Mouse (Mus musculus) E14TG2a.4 (cell line): ENCODE results near the gene Etl4.

Experiments used
- H3K27me3 ChIP-seq: 2 replicates; pipeline ENCODE4 v1.6.1; 2014; ENCODE audit warnings: low read length, control low read depth; ENCODE audit not compliant: insufficient read depth
- H3K36me3 ChIP-seq: 2 replicates; pipeline ENCODE4 v1.6.1; 2014; ENCODE audit warnings: low read length, control low read depth; ENCODE audit not compliant: insufficient read depth
- H3K4me1 ChIP-seq: replicated peaks from 2 replicates; pipeline ENCODE4 v1.6.1; 2014; ENCODE audit warnings: low read depth, low read length, control low read depth
- H3K4me3 ChIP-seq: replicated peaks from 2 replicates; pipeline ENCODE4 v1.5.1; 2014; ENCODE audit warnings: mild to moderate bottlenecking, low read length
- H3K9me3 ChIP-seq: 2 replicates; pipeline ENCODE4 v1.6.1; 2014; ENCODE audit warnings: low read length, control low read depth
- CTCF ChIP-seq: conservative IDR thresholded peaks from 2 replicates; pipeline ENCODE4 v1.5.1; 2014; ENCODE audit warnings: low read length
- NANOG ChIP-seq: IDR thresholded peaks from 2 replicates; pipeline ENCODE4 v1.6.1; 2014; ENCODE audit warnings: borderline replicate concordance, low read length, mixed read lengths
- POU5F1 ChIP-seq: IDR thresholded peaks from 2 replicates; pipeline ENCODE4 v1.6.1; 2014; ENCODE audit warnings: low read length, borderline replicate concordance

The Etl4 gene

DNA sequence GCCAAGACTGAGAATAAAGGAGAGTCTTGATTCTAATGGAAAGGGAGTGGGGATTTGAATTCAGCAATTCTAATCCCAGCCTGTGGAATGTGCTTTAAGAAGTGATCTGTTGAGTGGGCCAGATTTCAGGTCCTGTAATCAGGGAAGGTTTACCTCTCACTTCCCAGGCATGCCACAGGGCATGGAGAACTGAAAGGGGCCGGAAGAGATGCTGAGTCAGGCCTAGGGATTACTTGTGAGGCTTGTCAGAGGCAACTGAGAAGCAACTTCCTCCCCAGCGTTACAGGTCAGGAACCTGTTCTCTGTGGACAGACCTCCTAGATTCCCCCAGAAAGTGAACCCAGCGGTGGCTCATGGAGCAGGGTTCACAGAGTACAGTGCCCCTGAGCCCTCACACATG, 646.1 kb downstream of the Etl4 start:
- no peaks in the 10 kb centered on the region for H3K9me3 ChIP-seq
- peaks cover 73% of the 10 kb centered on the region for H3K4me1 ChIP-seq
- TF ChIP-seq CTCF (no peak), NANOG (no peak), POU5F1 (no peak)
- 0 out of 2 replicates have a peak overlapping the region, but pooled peaks have one; percentile 2 for H3K4me3 ChIP-seq
- H3K36me3 ChIP-seq: peaks cover 49% of the 10 kb centered on the region
- H3K27me3 ChIP-seq: no peaks in the 10 kb centered on the region

DNA sequence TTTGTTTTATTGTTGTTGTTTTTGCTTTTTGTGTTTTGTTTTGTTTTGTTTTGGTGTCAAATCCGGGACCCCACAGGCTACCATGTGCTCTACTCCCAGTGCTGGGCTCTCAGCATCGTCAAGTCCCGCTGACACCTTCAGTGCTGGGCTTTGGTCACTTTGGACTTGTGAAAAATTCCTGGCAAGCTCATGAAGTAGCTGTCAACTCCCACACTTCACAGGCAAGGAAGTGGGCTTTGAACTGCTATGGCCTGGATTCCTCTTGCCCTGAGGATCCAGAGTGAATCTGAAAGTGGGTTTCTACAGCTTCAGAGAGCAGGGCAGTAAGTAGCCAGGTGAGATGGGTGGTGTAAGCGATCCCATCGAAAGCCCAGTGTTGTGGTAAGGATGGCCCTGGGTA, 649.5 kb downstream of the Etl4 start:
- Histone ChIP-seq H3K36me3 (peaks cover 22% of the 10 kb centered on the region), H3K4me3 (no peak overlapping the region), H3K9me3 (no peaks in the 10 kb centered on the region), H3K4me1 (peaks cover 74% of the 10 kb centered on the region), H3K27me3 (no peaks in the 10 kb centered on the region)
- TF ChIP-seq NANOG: no peak
- no peak for TF ChIP-seq POU5F1
- no peak for TF ChIP-seq CTCF

DNA sequence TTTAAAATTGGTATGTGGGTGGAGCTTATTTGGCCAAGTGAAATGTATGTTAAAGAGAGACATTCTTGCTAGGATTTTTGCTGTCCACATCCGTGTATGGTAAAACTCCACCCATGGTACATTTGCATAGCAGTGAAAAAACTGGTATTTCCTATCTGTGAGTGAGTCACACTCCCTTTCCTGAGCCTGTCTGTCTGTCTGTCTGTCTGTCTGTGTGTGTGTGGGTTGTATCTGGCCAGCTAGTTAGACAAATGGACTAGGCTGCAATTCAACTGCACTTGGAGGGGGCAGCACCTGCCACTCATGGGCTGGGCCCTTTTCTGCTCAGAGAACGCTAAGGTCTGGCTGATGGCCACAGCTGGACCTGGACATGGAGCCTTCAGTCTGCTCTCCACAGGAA, 650.1 kb downstream of the Etl4 start:
- H3K36me3 ChIP-seq: peaks cover 25% of the 10 kb centered on the region
- no peak overlapping the region for H3K4me3 ChIP-seq
- no peaks in the 10 kb centered on the region for H3K9me3 ChIP-seq
- H3K27me3 ChIP-seq: no peaks in the 10 kb centered on the region
- H3K4me1 ChIP-seq: peaks cover 74% of the 10 kb centered on the region
- TF ChIP-seq NANOG (no peak), CTCF (no peak), POU5F1 (no peak)

DNA sequence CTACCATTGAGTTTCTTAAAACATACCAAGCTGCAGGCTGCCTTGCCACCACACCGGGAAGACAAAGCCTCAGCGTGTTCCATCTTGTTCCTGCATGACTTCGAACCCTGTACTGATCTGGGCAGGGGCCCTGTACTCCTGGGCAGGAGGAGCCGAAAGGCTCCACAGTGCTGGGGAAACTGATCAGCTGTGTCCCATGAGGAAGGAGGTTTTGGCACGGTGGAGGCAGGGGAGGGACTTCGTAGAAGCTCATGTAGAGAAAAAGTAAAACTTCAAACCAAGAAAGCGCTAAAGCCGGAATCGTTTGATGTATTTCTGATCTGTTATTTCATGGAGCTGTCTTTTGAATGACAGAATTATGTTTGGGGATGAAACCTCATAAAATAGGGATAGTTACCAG, 651.0 kb downstream of the Etl4 start:
- TF ChIP-seq POU5F1 (no peak), NANOG (no peak), CTCF (no peak)
- Histone ChIP-seq H3K27me3 (no peaks in the 10 kb centered on the region), H3K4me1 (peaks cover 67% of the 10 kb centered on the region), H3K36me3 (peaks cover 33% of the 10 kb centered on the region), H3K4me3 (no peak overlapping the region), H3K9me3 (no peaks in the 10 kb centered on the region)

DNA sequence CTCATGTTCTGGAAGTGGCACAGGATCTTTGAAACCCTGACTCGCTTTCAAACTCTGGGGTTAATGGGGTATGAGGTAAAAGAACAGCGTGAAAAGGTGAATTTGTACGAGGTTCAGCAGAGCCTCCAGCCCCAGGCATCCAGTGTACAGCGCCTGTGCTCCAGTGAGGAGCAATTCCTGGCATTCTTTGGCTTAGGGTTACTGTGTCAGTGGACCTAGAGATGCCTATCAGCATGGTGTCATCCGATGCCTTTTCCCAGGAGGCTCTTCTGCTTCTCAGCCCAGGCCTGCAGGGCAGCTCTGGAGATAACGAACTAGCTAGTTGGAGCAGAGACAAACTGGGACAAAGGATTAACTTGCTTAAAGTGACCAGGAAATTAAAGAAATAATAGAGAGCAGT, 653.5 kb downstream of the Etl4 start:
- Histone ChIP-seq H3K4me3 (no peak overlapping the region), H3K27me3 (no peaks in the 10 kb centered on the region), H3K9me3 (no peaks in the 10 kb centered on the region), H3K4me1 (peaks cover 58% of the 10 kb centered on the region), H3K36me3 (peaks cover 39% of the 10 kb centered on the region)
- TF ChIP-seq NANOG (no peak), POU5F1 (no peak), CTCF (no peak)

DNA sequence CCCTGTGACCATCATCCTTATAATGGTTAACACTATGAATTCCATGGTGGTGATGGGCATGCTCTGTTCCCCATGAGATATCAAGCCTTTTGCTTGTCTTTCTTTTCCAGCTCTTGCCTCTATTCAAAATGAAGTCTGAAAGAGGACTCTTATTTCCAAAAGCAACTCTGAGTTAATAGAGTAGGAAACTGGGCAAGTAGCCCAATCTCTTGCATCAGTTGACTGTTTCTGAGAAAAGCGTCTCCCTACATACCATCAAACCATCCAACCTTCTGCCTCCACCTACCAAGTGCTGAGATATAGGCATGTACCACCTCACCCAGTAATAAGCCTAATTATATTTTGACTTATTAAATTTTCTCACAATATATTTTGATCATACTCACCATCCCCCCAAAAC, 658.9 kb downstream of the Etl4 start:
- Histone ChIP-seq H3K4me3 (no peak overlapping the region), H3K4me1 (peaks cover 12% of the 10 kb centered on the region; the same call in 1 of the 2 replicates), H3K36me3 (peaks cover 38% of the 10 kb centered on the region), H3K9me3 (no peaks in the 10 kb centered on the region), H3K27me3 (no peaks in the 10 kb centered on the region)
- no peak for TF ChIP-seq NANOG
- TF ChIP-seq CTCF: no peak
- TF ChIP-seq POU5F1: no peak

DNA sequence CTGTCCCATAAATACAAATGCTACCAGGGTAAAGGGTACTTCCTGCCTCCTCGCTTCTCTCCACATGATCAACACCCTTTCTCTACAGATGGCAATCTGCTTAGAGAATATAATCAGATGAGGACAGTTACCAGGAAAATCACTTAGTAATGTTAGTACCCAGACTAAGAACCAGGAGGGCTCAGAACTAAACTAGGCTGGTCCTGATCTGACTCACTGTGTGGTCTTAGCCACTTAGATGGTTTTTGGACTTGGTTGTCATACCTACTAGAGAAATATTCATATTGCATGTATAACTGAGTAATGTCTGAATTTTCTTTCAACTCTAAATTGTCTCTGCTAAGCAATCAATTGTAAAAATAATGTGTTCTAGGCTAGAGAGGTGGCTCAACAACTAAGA, 662.4 kb downstream of the Etl4 start:
- no peak overlapping the region for H3K4me3 ChIP-seq
- peaks cover 31% of the 10 kb centered on the region for H3K36me3 ChIP-seq
- H3K27me3 ChIP-seq: no peaks in the 10 kb centered on the region
- peaks cover 4% of the 10 kb centered on the region for H3K9me3 ChIP-seq
- TF ChIP-seq POU5F1 (no peak), CTCF (no peak)
- no peaks in the 10 kb centered on the region for H3K4me1 ChIP-seq

DNA sequence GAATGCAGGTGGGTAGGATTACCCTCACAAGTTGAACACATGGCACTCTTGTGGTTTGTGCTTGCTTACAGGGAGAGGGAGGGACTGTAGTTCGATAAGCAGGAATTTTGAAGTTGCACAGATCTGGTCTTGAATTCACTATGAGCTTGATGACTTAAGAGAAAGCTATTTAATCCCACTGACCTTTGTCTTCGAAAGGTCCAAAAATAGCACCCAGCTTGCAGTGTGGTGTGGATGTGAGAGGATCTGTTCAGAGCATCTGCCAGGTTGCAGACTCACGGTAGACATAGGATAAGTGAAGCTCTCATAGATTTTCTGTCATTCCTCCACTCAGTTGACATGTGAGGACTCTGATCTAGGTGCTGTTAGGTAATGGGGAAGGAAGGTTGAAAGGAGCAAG, 670.8 kb downstream of the Etl4 start:
- Histone ChIP-seq H3K36me3 (peaks cover 24% of the 10 kb centered on the region), H3K9me3 (peaks cover 7% of the 10 kb centered on the region), H3K4me3 (no peak overlapping the region), H3K27me3 (no peaks in the 10 kb centered on the region), H3K4me1 (peaks cover 22% of the 10 kb centered on the region)
- no peak for TF ChIP-seq NANOG
- no peak for TF ChIP-seq CTCF
- no peak for TF ChIP-seq POU5F1

DNA sequence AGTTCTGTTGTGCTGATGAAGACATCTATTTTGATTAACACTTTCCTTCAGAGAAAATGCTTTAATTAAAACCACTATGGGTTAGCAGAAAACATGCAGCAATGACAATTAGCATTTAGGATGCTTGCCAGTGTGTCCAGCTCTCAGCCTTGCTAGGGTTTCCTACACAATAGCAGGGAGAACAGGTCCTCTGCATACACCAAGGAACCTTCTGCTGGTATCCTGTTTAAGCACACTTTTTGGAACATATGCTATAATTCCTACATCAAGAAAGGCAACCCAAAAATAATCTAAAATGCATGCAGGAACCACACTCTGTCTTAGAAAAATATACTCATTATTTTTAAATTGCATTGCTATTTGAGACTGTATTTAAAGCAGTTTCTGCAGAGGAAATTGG, 673.5 kb downstream of the Etl4 start:
- H3K36me3 ChIP-seq: peaks cover 26% of the 10 kb centered on the region
- peaks cover 20% of the 10 kb centered on the region for H3K9me3 ChIP-seq
- H3K4me1 ChIP-seq: peaks cover 22% of the 10 kb centered on the region
- H3K27me3 ChIP-seq: no peaks in the 10 kb centered on the region
- H3K4me3 ChIP-seq: no peak overlapping the region
- TF ChIP-seq POU5F1 (no peak), CTCF (no peak), NANOG (no peak)

DNA sequence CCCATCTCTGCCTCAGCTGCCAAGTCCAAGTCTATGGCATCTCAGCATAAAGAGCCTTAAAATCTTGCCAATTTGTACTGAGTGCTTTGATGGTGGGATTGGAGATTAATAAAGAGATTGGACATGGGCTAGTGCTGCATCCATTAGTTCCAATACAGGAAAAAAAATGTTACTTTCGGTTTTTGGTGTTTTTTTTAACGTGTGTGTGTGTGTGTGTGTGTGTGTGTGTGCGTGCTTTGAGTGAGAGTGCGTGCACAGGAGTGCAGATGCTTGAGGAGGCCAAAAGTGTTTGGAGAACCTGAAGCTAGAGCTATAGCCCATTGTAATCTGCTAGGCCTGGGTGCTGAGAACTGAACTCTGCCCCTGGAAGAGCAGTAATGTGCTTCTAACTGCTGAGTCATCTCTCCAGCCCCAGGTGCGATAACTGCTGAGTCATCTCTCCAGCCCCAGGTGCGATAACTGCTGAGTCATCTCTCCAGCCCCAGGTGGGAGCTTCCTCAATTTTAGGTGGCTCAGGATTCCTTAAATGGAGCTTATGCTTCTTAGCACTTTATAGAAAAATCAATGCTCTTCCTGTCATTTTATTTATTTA, 674.1 kb downstream of the Etl4 start:
- Histone ChIP-seq H3K9me3 (peaks cover 26% of the 10 kb centered on the region), H3K4me1 (peaks cover 22% of the 10 kb centered on the region), H3K36me3 (peaks cover 32% of the 10 kb centered on the region), H3K4me3 (no peak overlapping the region), H3K27me3 (no peaks in the 10 kb centered on the region)
- TF ChIP-seq POU5F1 (no peak), NANOG (no peak), CTCF (no peak)
